8 mouse cellular contexts compared by ENCODE assay signal in the genomic region with DNA sequence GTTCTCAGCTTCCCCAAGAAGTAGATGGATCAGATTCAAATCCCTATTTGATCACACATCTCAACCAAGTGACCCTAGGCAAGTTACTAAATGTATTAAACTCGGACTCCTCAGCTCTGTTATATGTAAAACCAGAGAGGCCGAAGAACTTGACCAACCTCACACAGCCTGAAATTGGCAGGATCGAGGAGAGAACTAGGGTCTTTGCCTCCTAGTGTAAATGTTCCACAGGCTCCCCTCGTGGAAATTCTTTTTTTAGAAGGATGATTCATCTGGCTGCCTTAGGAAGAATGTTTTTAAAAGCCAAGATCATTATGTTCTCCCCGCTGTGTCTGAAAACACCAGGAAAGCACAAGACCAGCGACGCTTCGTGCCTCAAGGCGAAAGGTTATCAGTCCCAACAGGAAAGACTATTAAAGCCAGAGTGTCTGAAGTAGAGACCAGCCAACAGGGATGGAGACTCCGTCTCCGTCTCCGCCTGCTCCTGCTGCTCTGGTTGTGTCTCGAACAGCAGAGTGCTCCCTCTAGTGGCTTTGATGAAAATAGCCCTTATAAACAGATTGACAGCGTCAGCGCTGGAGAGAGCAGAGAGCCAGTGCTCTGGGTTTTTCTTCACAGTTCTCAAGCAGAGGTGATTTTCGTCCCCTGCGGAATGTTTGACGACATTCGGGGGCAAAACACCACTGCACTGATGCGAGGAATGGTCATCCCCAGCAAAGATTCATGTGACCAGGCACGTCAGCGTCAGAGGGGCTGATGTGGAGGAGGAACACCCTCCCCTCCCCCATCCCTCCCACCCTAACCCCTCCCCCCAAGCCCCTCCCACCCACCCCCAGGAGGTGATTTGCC. TPM values are rescaled to one million over a fixed set of nuclear protein-coding genes. Genes with fewer than 3 reads are reported as not detected.
DNase-seq lines count a peak whose midpoint lies in the region; ATAC-seq lines count a peak whose summit lies in the region.

No protein-coding gene starts in this region.

- H3K36me3 ChIP-seq in hindbrain, embryonic 16.5 days (ENCODE audit: control insufficient read depth, insufficient read depth, low read length), result no peaks in the 10 kb centered on the region

- H3K27ac ChIP-seq in hindbrain, embryonic 16.5 days (ENCODE audit: low read depth, low read length), result peak overlapping the region; percentile 61

- peak overlapping the region; percentile 36 for H3K4me3 ChIP-seq in hindbrain, embryonic 16.5 days (ENCODE audit: low read length)

- peak; percentile 96 for ATAC-seq in hindbrain, embryonic 16.5 days

- peaks cover 5% of the 10 kb centered on the region; the same call in 1 of the 2 replicates for H3K4me1 ChIP-seq in hindbrain, embryonic 16.5 days (ENCODE audit: control insufficient read depth, insufficient read depth, low read depth, low read length)

- H3K9ac ChIP-seq in hindbrain, embryonic 16.5 days (ENCODE audit: low read depth, low read length), result peak overlapping the region; percentile 49

- H3K4me2 ChIP-seq in hindbrain, embryonic 16.5 days (ENCODE audit: low read length), result peak overlapping the region; percentile 52

- no peaks in the 10 kb centered on the region for H3K27me3 ChIP-seq in hindbrain, embryonic 16.5 days (replicated peaks; ENCODE audit: control insufficient read depth, insufficient read depth, low read length)

- WGBS in hindbrain, embryonic 16.5 days, result 12% methylated on average over 22 of the region's 22 CpGs

- no peaks in the 10 kb centered on the region for H3K9me3 ChIP-seq in hindbrain, embryonic 16.5 days (ENCODE audit: control insufficient read depth, low read length)

- DNase-seq in ZHBTc4 (ENCODE audit: low read depth, low spot score), result peak; percentile 96
- DNase-seq in cerebellum, postnatal 36 days, result peak; percentile 59 to 74
- peak; percentile 70 to 85 for DNase-seq in frontal cortex, postnatal 36 days (ENCODE audit: low spot score in 2 of 2)
- DNase-seq in left cerebral cortex, adult 11 months (ENCODE audit: low spot score), result peak; percentile 85
- peak; percentile 92 for DNase-seq in lung, postnatal 36 days
- peak; percentile 81 for DNase-seq in retina, postnatal 7 days (ENCODE audit: low read depth, low spot score)
- peak; percentile 63 for DNase-seq in urinary bladder, postnatal 14 days (ENCODE audit: low spot score)

RNA-seq across cellular contexts. Expression of gene Zbtb38, which starts 6.3 kb away (rescaled TPM):
- polyA plus RNA-seq in hindbrain, embryonic 16.5 days (2015; fragmentation: Nextera tagmentation; extraction: Ambion mirVana), result 42.5 and 43.8 TPM in 2 replicates

Comparison
In these comparisons a context has a peak if more than half of its experiments do, and no peak if none do; other contexts are left out.
1. Peak in every context shown above with its lines: DNase-seq, ATAC-seq, H3K4me3 ChIP-seq and H3K27ac ChIP-seq.